Mouse (Mus musculus) myocyte (in vitro differentiated cells): ENCODE measurements around the gene Nod1. TPM values are rescaled to one million over a fixed set of nuclear protein-coding genes. Genes with fewer than 3 reads are reported as not detected.

Source experiments
- H3K27me3 ChIP-seq: one replicate; pipeline ENCODE4 v1.6.1; 2011; ENCODE audit not compliant: control insufficient read depth, insufficient read depth, insufficient read length
- H3K36me3 ChIP-seq: one replicate; pipeline ENCODE4 v1.6.1; 2011; ENCODE audit not compliant: control insufficient read depth, insufficient read depth
- H3K4me2 ChIP-seq: one replicate; pipeline ENCODE4 v1.6.1; 2011; ENCODE audit warnings: low read depth, control low read depth
- H3K4me3 ChIP-seq: one replicate; pipeline ENCODE4 v1.5.1; 2011; ENCODE audit warnings: mild to moderate bottlenecking, control low read depth, moderate library complexity
- H3K79me2 ChIP-seq: one replicate; pipeline ENCODE4 v1.6.1; 2011; ENCODE audit not compliant: control insufficient read depth, insufficient read depth
- H3ac ChIP-seq: one replicate; pipeline ENCODE4 v1.6.1; 2011; ENCODE audit not compliant: control insufficient read depth, insufficient read length
- CEBPB ChIP-seq: IDR thresholded peaks from 2 replicates; pipeline ENCODE4 v1.6.1; 2011; ENCODE audit warnings: mild to moderate bottlenecking, moderate library complexity; ENCODE audit not compliant: poor library complexity, insufficient read depth, severe bottlenecking
- E2F4 ChIP-seq: IDR thresholded peaks from one replicate; pipeline ENCODE4 v1.6.1; 2011; ENCODE audit warnings: mild to moderate bottlenecking, control low read depth, moderate library complexity; ENCODE audit not compliant: insufficient read depth
- MAX ChIP-seq: IDR thresholded peaks from one replicate; pipeline ENCODE4 v1.6.1; 2011; ENCODE audit warnings: low read depth, mild to moderate bottlenecking, control low read depth
- MYOD1 ChIP-seq, 3 experiments: IDR thresholded peaks; one replicate each; pipeline ENCODE4 v1.6.1; 2011; ENCODE audit warnings: control low read depth in 2 of 3, low read depth in 2 of 3, mild to moderate bottlenecking in 2 of 3, moderate library complexity in 1 of 3; ENCODE audit not compliant: insufficient read length in 2 of 3, control insufficient read depth in 1 of 3
- MYOG ChIP-seq, 3 experiments: IDR thresholded peaks; one replicate each; pipeline ENCODE4 v1.6.1; 2011; ENCODE audit warnings: control low read depth in 2 of 3, low read depth in 2 of 3, mild to moderate bottlenecking in 2 of 3; ENCODE audit not compliant: insufficient read length in 2 of 3, control insufficient read depth in 1 of 3, insufficient read depth in 1 of 3
- POLR2A ChIP-seq: IDR thresholded peaks from one replicate; pipeline ENCODE4 v1.6.1; 2011; ENCODE audit warnings: low read depth, mild to moderate bottlenecking, control low read depth, moderate library complexity; ENCODE audit not compliant: insufficient read length
- POLR2AphosphoS2 ChIP-seq: IDR thresholded peaks from one replicate; pipeline ENCODE4 v1.6.1; 2011; ENCODE audit warnings: low read depth, control low read depth; ENCODE audit not compliant: insufficient read length
- REST ChIP-seq: IDR thresholded peaks from one replicate; pipeline ENCODE4 v1.6.1; 2011; ENCODE audit warnings: mild to moderate bottlenecking, control low read depth, moderate library complexity; ENCODE audit not compliant: insufficient read depth, insufficient read length
- SRF ChIP-seq: IDR thresholded peaks from one replicate; pipeline ENCODE4 v1.6.1; 2011; ENCODE audit warnings: low read depth; ENCODE audit not compliant: control insufficient read depth, insufficient read length
- TCF12 ChIP-seq: IDR thresholded peaks from one replicate; pipeline ENCODE4 v1.6.1; 2011; ENCODE audit warnings: mild to moderate bottlenecking, control low read depth; ENCODE audit not compliant: poor library complexity, insufficient read depth, severe bottlenecking
- TCF3 ChIP-seq: IDR thresholded peaks from one replicate; pipeline ENCODE4 v1.6.1; 2011; ENCODE audit warnings: low read depth, control low read depth; ENCODE audit not compliant: insufficient read length
- USF1 ChIP-seq: IDR thresholded peaks from one replicate; pipeline ENCODE4 v1.6.1; 2011; ENCODE audit warnings: low read depth, mild to moderate bottlenecking, control low read depth, moderate library complexity
- polyA plus RNA-seq: library from polyadenylated mRNA; unstranded; fragments of >200 nt; fragmentation: generic; extraction: Trizol; gene quantifications from one replicate; pipeline ENCODE4 v1.2.1, GENCODE M21; 2012; ENCODE audit warnings: missing spikeins

Gene Nod1
- polyA plus RNA-seq, 1 experiment = 1.5 TPM

GRCm38 (mm10) chr6:54972929-54973211, 458 bp upstream of the Nod1 start:
- Histone ChIP-seq H3K4me3 (peak overlapping the region; percentile 31), H3K27me3 (no peaks in the 10 kb centered on the region), H3ac (peak overlapping the region; percentile 26), H3K79me2 (no peaks in the 10 kb centered on the region), H3K36me3 (no peaks in the 10 kb centered on the region), H3K4me2 (peak overlapping the region; percentile 76)
- TF ChIP-seq E2F4 = no peak
- no peak for TF ChIP-seq MYOD1 (IDR thresholded peaks at IDR 0.05; ENCODE audit: control insufficient read depth in 1 of 3, insufficient read length in 2 of 3, low read depth in 2 of 3)
- TF ChIP-seq USF1 = no peak
- TF ChIP-seq MAX = no peak

- TF ChIP-seq REST (no peak), TCF3 (no peak), USF1 (no peak), POLR2A (no peak), E2F4 (no peak), CEBPB (no peak), TCF12 (no peak), POLR2AphosphoS2 (no peak), SRF (no peak), MYOG (IDR thresholded peaks at IDR 0.05; ENCODE audit: control insufficient read depth in 1 of 3, insufficient read depth in 1 of 3, insufficient read length in 2 of 3, low read depth in 2 of 3) (no peak)
- Histone ChIP-seq H3K36me3 (no peaks in the 10 kb centered on the region), H3K4me3 (peak overlapping the region; percentile 31), H3K4me2 (peak overlapping the region; percentile 76), H3K79me2 (no peaks in the 10 kb centered on the region), H3K27me3 (no peaks in the 10 kb centered on the region), H3ac (peak overlapping the region; percentile 26)
Observed at GRCm38 (mm10) chr6:54971731-54972110, 691 bp downstream of the Nod1 start.

- TF ChIP-seq CEBPB (no peak), MYOG (IDR thresholded peaks at IDR 0.05; ENCODE audit: control insufficient read depth in 1 of 3, insufficient read depth in 1 of 3, insufficient read length in 2 of 3, low read depth in 2 of 3) (no peak), SRF (no peak), E2F4 (no peak), MYOD1 (IDR thresholded peaks at IDR 0.05; ENCODE audit: control insufficient read depth in 1 of 3, insufficient read length in 2 of 3, low read depth in 2 of 3) (no peak), USF1 (no peak), REST (no peak)
- no peaks in the 10 kb centered on the region for H3K36me3 ChIP-seq
- no peaks in the 10 kb centered on the region for H3K27me3 ChIP-seq
- H3K4me3 ChIP-seq = no peak overlapping the region
- no peak overlapping the region for H3ac ChIP-seq
- no peak overlapping the region for H3K4me2 ChIP-seq
- no peaks in the 10 kb centered on the region for H3K79me2 ChIP-seq
Observed at GRCm38 (mm10) chr6:54970506-54970905, 1.9 kb downstream of the Nod1 start.

GRCm38 (mm10) chr6:54969801-54970200, 2.6 kb downstream of the Nod1 start:
- H3K27me3 ChIP-seq = no peaks in the 10 kb centered on the region
- no peak overlapping the region for H3K4me3 ChIP-seq
- H3K79me2 ChIP-seq = no peaks in the 10 kb centered on the region
- H3K4me2 ChIP-seq = no peak overlapping the region
- TF ChIP-seq TCF12 (no peak), POLR2A (no peak), USF1 (no peak), CEBPB (no peak)
- no peaks in the 10 kb centered on the region for H3K36me3 ChIP-seq
- no peak overlapping the region for H3ac ChIP-seq

GRCm38 (mm10) chr6:54967591-54967990, 4.8 kb downstream of the Nod1 start:
- TF ChIP-seq POLR2A (no peak), TCF12 (no peak), POLR2AphosphoS2 (no peak), USF1 (no peak), E2F4 (no peak), CEBPB (no peak), MYOG (IDR thresholded peaks at IDR 0.05; ENCODE audit: control insufficient read depth in 1 of 3, insufficient read depth in 1 of 3, insufficient read length in 2 of 3, low read depth in 2 of 3) (no peak), TCF3 (no peak), MAX (no peak), REST (no peak), SRF (no peak), MYOD1 (IDR thresholded peaks at IDR 0.05; ENCODE audit: control insufficient read depth in 1 of 3, insufficient read length in 2 of 3, low read depth in 2 of 3) (no peak)

GRCm38 (mm10) chr6:54965234-54965633, 7.2 kb downstream of the Nod1 start:
- H3K4me3 ChIP-seq = no peak overlapping the region
- H3K27me3 ChIP-seq = no peaks in the 10 kb centered on the region
- no peaks in the 10 kb centered on the region for H3K79me2 ChIP-seq
- no peaks in the 10 kb centered on the region for H3K36me3 ChIP-seq
- TF ChIP-seq MYOD1 (IDR thresholded peaks at IDR 0.05; ENCODE audit: control insufficient read depth in 1 of 3, insufficient read length in 2 of 3, low read depth in 2 of 3) (no peak), E2F4 (no peak), TCF3 (no peak), MAX (no peak), MYOG (IDR thresholded peaks at IDR 0.05; ENCODE audit: control insufficient read depth in 1 of 3, insufficient read depth in 1 of 3, insufficient read length in 2 of 3, low read depth in 2 of 3) (no peak), USF1 (no peak), POLR2A (no peak), REST (no peak), POLR2AphosphoS2 (no peak), SRF (no peak), CEBPB (no peak), TCF12 (no peak)
- no peak overlapping the region for H3ac ChIP-seq
- no peak overlapping the region for H3K4me2 ChIP-seq

More at GRCm38 (mm10) chr6:54967591-54967990, 4.8 kb downstream of the Nod1 start:
- Histone ChIP-seq H3K4me3 (no peak overlapping the region), H3K36me3 (no peaks in the 10 kb centered on the region), H3K79me2 (no peaks in the 10 kb centered on the region), H3K27me3 (no peaks in the 10 kb centered on the region), H3ac (no peak overlapping the region), H3K4me2 (no peak overlapping the region)
